Mouse (Mus musculus): ENCODE results near the gene Galnt14.

The Galnt14 gene

GRCm38 (mm10) chr17:73572440-73572839 lies 137.8 kb downstream of the Galnt14 start:
- no peak for DNase-seq (ENCODE audit: low read depth, low spot score)

GRCm38 (mm10) chr17:73571961-73572360 lies 138.3 kb downstream of the Galnt14 start:
- no peak for DNase-seq (ENCODE audit: low read depth, low spot score)

- DNase-seq (ENCODE audit: low read depth, low spot score) = no peak
Observed at GRCm38 (mm10) chr17:73568204-73568603, 142.0 kb downstream of the Galnt14 start.

GRCm38 (mm10) chr17:73561149-73561548 lies 149.1 kb downstream of the Galnt14 start:
- DNase-seq (ENCODE audit: low read depth, low spot score) = no peak

- DNase-seq (ENCODE audit: low read depth, low spot score) = no peak
Observed at GRCm38 (mm10) chr17:73560208-73560784, 150.0 kb downstream of the Galnt14 start.

GRCm38 (mm10) chr17:73559498-73559897 lies 150.8 kb downstream of the Galnt14 start:
- no peak for DNase-seq (ENCODE audit: low read depth, low spot score)

- no peak for DNase-seq (ENCODE audit: low read depth, low spot score)
Observed at GRCm38 (mm10) chr17:73557101-73557500, 153.2 kb downstream of the Galnt14 start.

- DNase-seq (ENCODE audit: low read depth, low spot score) = no peak
Observed at GRCm38 (mm10) chr17:73556436-73556835, 153.8 kb downstream of the Galnt14 start.

- DNase-seq (ENCODE audit: low read depth, low spot score) = no peak
Observed at GRCm38 (mm10) chr17:73554668-73555067, 155.6 kb downstream of the Galnt14 start.

- no peak for DNase-seq (ENCODE audit: low read depth, low spot score)
Observed at GRCm38 (mm10) chr17:73548783-73549566, 161.3 kb downstream of the Galnt14 start.

- DNase-seq (ENCODE audit: low read depth, low spot score) = no peak
Observed at GRCm38 (mm10) chr17:73548119-73548518, 162.1 kb downstream of the Galnt14 start.

- no peak for DNase-seq (ENCODE audit: low read depth, low spot score)
Observed at GRCm38 (mm10) chr17:73547483-73547882, 162.8 kb downstream of the Galnt14 start.

GRCm38 (mm10) chr17:73541911-73542310 lies 168.3 kb downstream of the Galnt14 start:
- DNase-seq (ENCODE audit: low read depth, low spot score) = no peak

- no peak for DNase-seq (ENCODE audit: low read depth, low spot score)
Observed at GRCm38 (mm10) chr17:73541233-73541570, 169.1 kb downstream of the Galnt14 start.

- no peak for DNase-seq (ENCODE audit: low read depth, low spot score)
Observed at GRCm38 (mm10) chr17:73540409-73541232, 169.6 kb downstream of the Galnt14 start.

GRCm38 (mm10) chr17:73531896-73532295 lies 178.4 kb downstream of the Galnt14 start:
- no peak for DNase-seq (ENCODE audit: low read depth, low spot score)

- no peak for DNase-seq (ENCODE audit: low read depth, low spot score)
Observed at GRCm38 (mm10) chr17:73522169-73522568, 188.1 kb downstream of the Galnt14 start.

- DNase-seq (ENCODE audit: low read depth, low spot score) = no peak
Observed at GRCm38 (mm10) chr17:73519350-73519749, 190.9 kb downstream of the Galnt14 start.

GRCm38 (mm10) chr17:73518359-73518758 lies 191.9 kb downstream of the Galnt14 start:
- no peak for DNase-seq (ENCODE audit: low read depth, low spot score)

- no peak for DNase-seq (ENCODE audit: low read depth, low spot score)
Observed at GRCm38 (mm10) chr17:73515506-73515905, 194.7 kb downstream of the Galnt14 start.

GRCm38 (mm10) chr17:73514862-73515261 lies 195.4 kb downstream of the Galnt14 start:
- no peak for DNase-seq (ENCODE audit: low read depth, low spot score)

- DNase-seq (ENCODE audit: low read depth, low spot score) = no peak
Observed at GRCm38 (mm10) chr17:73514258-73514657, 196.0 kb downstream of the Galnt14 start.

All from embryo, embryonic 11.5 days (tissue).